Mouse (Mus musculus) WW6 (cell line): Measurements from ENCODE around the gene Itgb5.

ENCODE experiments used
- DNase-seq: peaks from one replicate; pipeline ENCODE4 v3.0.0-alpha.2; 2013; ENCODE audit warnings: low read depth, low spot score

Itgb5 gene

GRCm38 (mm10) chr16:33878041-33878783, 48.7 kb downstream of the Itgb5 start:
- DNase-seq: peak; percentile 20

DNA sequence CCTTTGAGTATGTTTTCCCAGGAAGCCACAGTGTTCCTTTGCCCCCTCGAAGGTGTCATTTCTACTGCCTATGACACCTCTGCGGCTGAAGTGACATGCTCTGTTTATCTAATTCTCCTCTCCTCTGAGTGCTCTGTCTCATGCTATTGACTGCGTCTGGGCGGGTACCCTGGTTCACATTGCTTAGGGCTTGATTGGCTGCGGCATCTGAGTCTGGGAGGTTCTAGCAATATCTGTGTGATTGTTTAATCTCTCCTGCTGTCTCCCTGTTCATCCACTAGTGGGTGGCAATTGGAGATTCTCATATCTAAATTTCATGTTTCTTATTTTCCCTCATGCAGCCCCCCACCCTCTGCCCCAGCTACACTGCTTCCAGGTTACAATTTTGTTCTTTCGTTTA, 49.6 kb downstream of the Itgb5 start:
- DNase-seq: no peak

DNA sequence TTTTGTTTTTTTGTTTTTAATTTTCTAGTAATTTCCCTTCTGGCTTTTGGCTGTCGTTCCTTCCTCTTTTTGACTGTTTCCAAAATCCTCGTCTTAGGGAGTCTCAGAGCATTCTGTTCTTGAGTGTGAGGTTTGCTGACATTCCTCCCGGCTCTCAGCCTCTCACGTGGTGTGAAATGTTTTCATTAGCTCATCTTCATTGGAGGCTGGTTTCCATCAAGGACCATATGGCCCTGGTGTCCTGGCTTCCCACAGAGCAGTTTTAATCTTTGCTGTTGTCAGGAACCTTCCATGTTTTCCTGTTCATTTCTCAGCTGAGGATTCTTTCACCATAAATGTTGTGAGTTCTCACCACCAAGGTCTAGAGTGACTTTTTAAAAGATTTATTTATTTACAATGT, 50.1 kb downstream of the Itgb5 start:
- DNase-seq: no peak

- no peak for DNase-seq
These were observed 51.3 kb downstream of the Itgb5 start for GRCm38 (mm10) chr16:33880765-33881164.

DNA sequence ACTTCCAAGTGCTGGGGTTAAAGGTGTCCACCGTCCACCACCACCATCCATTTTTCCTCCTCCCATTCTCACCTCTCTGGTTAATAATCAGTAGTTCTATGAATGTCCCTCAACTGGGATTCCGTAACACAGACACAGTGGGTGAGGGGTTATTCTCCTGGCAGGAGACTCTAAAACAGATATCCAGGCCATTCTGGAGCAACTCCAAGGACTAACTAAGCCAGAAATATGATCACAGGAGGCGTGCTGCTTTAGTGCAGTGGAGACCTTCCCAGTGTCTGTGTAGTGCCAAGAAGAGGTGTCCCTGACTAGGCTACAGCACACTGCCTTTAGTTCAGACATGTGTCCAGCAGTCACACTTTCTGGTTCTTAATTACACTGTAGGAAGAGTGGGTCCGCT, 53.1 kb downstream of the Itgb5 start:
- DNase-seq: no peak

DNA sequence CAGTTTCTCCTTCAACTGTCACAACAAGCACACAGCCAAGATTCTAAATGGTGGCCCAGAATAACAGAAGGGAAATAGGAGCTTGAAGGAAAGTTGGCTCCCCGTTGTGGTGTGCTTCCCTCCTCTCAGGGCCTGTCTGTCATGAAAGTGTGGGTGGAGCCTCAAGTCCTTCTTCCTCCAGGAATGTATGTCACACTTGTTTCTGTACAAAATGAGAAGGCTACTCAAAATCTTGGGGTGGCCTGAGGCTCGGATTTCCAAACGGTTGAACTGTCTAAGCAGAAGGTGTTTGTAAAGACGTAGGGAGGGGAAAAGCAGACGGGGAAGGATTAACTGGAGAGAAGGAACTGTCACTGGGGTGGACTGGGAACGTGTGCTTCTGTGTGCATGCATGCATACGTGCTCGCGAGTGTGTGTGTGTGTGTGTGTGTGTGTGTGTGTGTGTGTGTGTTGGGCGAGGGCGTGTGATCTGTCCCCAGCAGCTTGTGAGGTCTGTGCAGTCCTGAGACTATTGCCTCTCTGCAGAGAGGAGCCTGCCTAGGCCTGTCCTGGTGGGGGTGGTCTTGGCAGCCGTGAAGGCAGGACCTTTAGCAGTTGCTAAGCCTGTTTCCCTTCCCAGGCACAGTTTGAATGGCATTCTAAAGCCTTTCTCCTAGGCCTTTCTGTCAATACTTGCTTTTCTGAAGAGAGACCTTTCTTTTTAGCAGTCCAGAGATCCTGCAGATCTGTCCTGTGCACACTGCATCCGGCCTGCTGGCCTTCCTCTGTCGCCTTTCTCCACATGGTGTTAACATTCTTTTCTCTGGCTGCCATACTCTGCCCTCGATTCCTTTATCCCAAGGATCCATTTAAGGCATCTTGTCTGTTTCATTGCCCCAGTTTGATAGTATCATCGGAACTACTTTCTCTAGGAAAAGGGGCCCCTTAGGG, 53.8 kb downstream of the Itgb5 start:
- no peak for DNase-seq

DNA sequence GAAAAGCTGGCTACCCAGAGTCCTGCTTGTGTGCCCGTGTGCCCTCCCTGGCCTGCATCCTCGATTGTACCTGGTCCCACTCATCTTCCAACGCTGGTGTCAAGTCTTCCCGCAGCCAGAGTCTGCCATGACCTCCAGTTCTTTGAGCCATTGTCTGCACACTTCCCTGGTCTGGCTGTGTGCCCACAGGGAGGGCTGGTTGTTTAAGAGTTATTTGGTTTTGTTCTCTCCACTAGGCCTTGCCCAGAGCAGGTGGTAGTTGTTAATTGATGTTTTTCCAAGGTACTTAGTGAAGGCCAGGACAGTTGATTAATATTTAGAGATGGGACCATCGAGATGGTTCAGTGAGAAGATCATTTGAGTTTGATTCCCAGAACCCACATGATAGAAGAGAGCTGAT, 54.7 kb downstream of the Itgb5 start:
- no peak for DNase-seq

- DNase-seq: no peak
These were observed 55.6 kb downstream of the Itgb5 start for GRCm38 (mm10) chr16:33885021-33885471.

DNA sequence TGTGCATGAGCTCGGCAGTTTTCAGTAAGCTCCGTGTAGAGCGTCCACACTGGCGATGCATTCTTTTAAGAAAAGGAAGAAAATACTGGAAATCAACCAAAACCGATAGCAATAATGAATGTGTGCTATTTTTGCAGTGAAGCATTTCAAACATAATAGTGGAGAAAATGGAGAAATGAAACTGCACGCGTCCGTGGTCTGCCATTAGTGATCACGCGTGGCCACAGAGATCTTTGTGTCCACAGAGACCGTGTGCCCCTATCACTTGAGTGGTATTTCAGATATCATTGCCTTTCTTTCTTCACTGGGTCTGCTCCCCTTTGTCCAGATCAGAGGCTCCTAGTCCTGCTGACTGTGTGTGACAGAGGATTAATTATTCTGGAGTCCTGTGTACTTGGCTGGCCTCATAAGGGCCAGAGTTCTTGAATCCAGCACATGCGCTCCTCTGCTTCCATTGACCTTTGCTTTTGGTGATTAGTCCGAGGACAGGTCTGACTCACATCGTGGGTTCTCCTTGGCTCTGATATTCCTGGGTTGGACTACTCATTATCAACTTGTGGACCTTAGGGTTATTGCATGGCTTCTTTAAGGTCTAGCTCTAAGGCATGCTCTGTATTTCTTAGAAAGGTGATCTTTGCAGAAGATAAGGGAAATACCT, 56.3 kb downstream of the Itgb5 start:
- DNase-seq: no peak

DNA sequence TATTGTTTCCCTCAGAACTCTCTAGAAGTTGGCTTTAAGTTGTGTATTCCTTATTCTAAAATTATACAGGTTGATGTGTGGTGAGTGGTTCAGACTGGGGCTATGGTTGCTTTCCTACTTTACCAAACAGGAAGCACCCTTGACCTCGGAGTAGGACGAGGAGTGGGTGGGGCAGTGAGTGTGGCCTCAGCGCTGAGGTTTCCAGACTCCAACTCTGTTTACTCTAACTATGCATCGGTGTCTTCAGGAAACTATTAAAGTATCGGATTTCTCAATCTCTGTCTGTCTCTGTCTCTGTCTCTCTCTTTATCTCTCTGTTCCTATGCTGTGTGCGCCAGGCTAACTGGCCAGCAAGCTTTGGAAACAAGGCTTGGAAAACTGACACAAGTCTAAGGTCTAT, 57.2 kb downstream of the Itgb5 start:
- DNase-seq: no peak

DNA sequence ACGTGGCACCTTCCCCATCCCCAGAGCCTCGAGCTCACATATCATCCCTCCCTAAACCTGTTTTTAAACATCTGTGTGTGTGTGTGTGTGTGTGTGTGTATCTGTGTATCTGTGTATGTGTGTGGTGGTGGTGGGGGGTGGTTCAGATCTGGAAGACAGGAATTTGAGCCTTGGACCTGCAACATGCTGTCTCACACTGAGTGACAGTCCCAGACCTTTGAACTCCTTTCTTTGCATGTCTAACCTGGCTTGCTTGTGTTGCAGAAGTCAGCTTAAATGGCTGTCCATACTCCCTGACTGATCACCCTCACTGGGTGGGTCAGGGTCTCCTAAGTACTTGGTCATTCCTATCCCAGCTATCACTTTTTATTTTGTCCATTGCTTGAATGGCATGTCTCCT, 58.5 kb downstream of the Itgb5 start:
- no peak for DNase-seq

DNA sequence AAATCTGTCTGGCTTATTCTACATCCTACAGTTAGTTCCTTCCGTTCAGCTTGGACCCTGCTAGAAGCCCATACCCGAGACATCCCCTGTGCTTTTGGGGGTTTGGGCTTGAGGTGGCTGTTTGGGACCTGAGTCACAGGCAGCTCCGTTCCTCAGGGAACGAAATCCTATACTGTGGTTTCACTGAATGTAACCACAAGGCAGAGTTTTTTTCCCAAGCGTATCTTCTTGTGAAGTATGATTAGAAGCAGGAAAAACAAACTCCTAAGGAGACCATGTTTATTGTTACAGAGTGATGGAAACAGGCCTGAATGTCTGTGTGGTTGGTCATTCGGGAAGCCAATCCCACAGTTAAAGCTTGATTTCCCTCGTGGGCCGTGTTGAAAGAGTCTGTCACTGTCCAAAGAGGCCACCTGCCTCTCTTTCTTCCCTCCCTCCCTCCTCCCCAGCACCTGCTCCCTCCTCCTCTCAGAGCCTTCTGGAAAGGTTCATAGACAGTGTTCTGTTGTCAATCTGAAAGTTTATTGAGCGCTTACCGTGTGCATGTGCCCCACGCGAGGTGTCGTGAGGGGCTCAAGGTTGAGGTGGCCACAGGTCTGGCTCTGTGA, 59.6 kb downstream of the Itgb5 start:
- no peak for DNase-seq

GRCm38 (mm10) chr16:33891099-33891498, 61.6 kb downstream of the Itgb5 start:
- no peak for DNase-seq

DNA sequence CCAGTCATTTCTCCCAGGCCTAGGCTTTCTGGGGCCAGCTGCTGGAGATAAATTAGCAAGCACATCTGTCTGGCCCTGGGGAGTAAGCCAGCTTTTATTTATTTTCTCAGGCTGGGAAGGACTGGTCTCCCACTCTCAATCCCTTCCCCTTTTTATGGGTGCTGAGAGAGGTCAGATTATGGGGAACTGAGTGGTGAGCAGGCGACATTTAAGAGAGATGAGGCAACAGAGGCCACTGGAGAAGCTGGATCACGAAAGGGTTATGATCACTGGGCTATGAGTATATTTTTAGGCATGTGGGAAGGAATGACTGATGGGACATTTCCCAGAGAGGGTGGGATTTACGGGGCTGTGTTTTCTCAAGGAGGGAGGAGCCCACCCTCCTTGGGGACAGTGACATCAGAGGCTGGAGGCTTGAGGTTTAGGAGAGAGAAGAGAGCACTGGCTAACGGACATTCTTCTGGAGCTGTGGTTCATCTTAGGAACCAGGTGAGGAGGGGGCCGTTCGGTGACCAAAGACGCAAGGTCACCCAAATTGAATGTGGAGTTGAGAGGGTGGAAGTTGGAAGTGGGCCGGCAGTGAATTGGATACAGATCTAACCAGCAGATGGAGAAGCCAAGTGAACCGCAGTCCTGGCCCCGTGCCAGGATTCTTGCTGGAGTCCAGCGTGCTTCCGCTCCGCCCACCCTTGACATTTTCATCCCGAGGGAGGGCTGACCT, 62.3 kb downstream of the Itgb5 start:
- no peak for DNase-seq

DNA sequence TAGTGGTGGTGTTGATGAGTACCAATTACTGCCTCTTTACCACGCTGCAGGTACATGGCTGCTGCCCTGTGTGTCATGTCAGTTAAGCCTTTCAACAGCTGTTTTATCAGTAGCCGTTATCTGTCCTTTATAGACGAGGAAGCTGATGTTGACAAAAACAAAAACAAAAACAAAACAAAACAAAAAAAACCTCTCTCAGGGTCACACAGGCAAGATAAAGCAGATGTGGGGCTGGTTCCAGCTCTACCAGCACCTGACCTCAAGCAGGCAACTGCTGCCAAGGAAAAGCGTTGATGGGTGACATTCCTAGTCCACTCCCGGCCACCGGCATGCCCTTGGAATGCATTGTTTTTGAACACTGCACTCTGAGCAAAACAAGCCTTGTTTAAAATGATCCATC, 63.1 kb downstream of the Itgb5 start:
- no peak for DNase-seq

- no peak for DNase-seq
These were observed 64.3 kb downstream of the Itgb5 start for GRCm38 (mm10) chr16:33893796-33894195.

GRCm38 (mm10) chr16:33894449-33894848, 65.0 kb downstream of the Itgb5 start:
- DNase-seq: no peak

GRCm38 (mm10) chr16:33895690-33896089, 66.2 kb downstream of the Itgb5 start:
- DNase-seq: no peak

DNA sequence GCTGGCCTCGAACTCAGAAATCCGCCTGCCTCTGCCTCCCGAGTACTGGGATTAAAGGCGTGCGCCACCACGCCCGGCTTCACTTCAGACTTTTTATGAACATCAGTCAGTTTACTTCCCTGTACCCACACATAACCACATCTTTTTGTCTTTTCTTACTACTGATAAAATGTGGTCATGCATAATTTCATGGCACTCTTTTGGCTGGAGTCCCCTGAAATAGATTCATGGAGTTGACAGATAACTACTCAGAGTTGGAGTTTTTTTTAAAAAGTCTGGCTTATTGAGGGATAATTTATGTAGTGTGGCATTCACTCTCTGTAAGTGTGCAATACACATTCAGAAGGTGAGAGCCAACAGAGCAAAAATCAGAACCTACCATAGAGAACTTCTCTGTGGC, 67.3 kb downstream of the Itgb5 start:
- no peak for DNase-seq

DNA sequence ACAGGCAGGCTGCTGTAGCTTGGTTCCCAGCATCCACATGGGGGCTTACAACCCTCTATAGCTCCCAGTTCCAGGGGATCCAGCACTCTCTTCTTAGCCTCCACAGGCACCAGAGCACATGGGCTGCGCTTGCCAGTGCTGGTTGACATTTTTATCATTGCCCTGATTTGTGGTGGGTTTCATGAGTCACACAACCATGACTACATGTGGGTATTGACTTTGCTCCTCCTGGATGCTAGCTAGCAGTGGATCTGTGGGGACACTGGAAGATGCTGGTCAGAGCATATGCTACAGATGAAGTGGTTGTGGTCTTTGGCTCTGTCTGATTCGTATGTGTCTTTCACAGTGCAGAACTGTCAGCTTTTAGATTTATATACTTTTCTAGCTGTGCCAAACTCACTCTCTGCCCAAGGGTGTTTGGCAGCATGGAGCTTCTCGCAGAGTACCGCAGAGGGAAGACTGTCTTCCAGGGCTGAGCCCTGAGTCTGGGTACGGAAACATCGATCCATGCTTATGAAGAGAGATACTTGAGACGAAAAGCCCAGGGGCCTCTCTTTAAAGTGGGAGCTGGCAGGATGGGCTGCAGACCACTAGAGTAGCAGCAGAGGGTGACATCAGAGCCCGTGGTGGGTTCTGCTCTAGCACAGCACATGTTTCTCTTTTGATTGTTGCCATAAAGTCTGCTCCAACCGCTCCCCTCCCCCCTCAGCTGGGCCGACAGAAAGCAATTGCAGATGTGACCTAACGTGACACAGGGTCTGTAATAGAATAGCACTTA, 74.4 kb downstream of the Itgb5 start:
- DNase-seq: no peak
